Mouse (Mus musculus) heart, embryonic 13.5 days (tissue): Measurements from ENCODE around the gene Cspg4. TPM values are rescaled to one million over a fixed set of nuclear protein-coding genes. Genes with fewer than 3 reads are reported as not detected.

Experiments used
- polyA plus RNA-seq: library from polyadenylated mRNA; unstranded; fragments of >200 nt; fragmentation: Nextera tagmentation; extraction: Ambion mirVana; gene quantifications from 2 replicates; pipeline ENCODE4 v1.2.1, GENCODE M21; 2015

Cspg4 gene
- polyA plus RNA-seq, 1 experiment from 2014 or later = 24.2 TPM

Other genes starting within 250 kb of the Cspg4 start
- gene Lingo1, start 68.6 kb upstream of the Cspg4 start, polyA plus RNA-seq = 1.5 and 2.3 TPM in 2 replicates
- 0.49 and 0.73 TPM in 2 replicates for gene Odf3l1, start 354 bp upstream of the Cspg4 start, polyA plus RNA-seq
- 6.6 TPM in 2 replicates for gene Snx33, start 63.3 kb downstream of the Cspg4 start, polyA plus RNA-seq
- 61.8 and 63.2 TPM in 2 replicates for gene Imp3, start 72.4 kb downstream of the Cspg4 start, polyA plus RNA-seq
- gene Snupn, start 85.8 kb downstream of the Cspg4 start, polyA plus RNA-seq = 17.4 and 17.8 TPM in 2 replicates
- gene Ptpn9, start 129.9 kb downstream of the Cspg4 start, polyA plus RNA-seq = 13.8 and 14.8 TPM in 2 replicates
- gene Sin3a, start 207.0 kb downstream of the Cspg4 start, polyA plus RNA-seq = 18.3 and 22.1 TPM in 2 replicates